Mouse (Mus musculus) lung, embryonic 14.5 days (tissue): ENCODE measurements around the gene Cnot6l. TPM values are rescaled to one million over a fixed set of nuclear protein-coding genes. Genes with fewer than 3 reads are reported as not detected.
A peak's percentile ranks its signal among the peaks of the same experiment; 100 is the strongest.

Source experiments
- ATAC-seq: fragments of 200-750 bp; cut with Nextera tagmentation; 2 replicates; pipeline ENCODE4 v1.8.0; 2017; ENCODE audit warnings: mild to moderate bottlenecking, moderate TSS enrichment, moderate library complexity; ENCODE audit not compliant: insufficient read depth
- DNase-seq: peaks from one replicate; pipeline ENCODE4 v3.0.0-alpha.2; 2015
- H3K27ac ChIP-seq: fragments of 300-500 bp; sonication (generic); 2 replicates; pipeline ENCODE4 v1.5.1; 2014; ENCODE audit warnings: low read depth, mild to moderate bottlenecking, moderate library complexity
- H3K27me3 ChIP-seq: fragments of 300-500 bp; sonication (generic); 2 replicates; pipeline ENCODE4 v1.6.1; 2014; ENCODE audit warnings: low read length, control low read depth; ENCODE audit not compliant: insufficient read depth
- H3K36me3 ChIP-seq: fragments of 300-500 bp; sonication (generic); 2 replicates; pipeline ENCODE4 v1.6.1; 2014; ENCODE audit warnings: control low read depth; ENCODE audit not compliant: insufficient read depth
- H3K4me1 ChIP-seq: fragments of 300-500 bp; sonication (generic); 2 replicates; pipeline ENCODE4 v1.6.1; 2014; ENCODE audit warnings: antibody characterized with exemption, control low read depth; ENCODE audit not compliant: insufficient read depth
- H3K4me2 ChIP-seq: fragments of 300-500 bp; sonication (generic); 2 replicates; pipeline ENCODE4 v1.6.1; 2014; ENCODE audit warnings: mild to moderate bottlenecking
- H3K4me3 ChIP-seq: fragments of 300-500 bp; sonication (generic); 2 replicates; pipeline ENCODE4 v1.5.1; 2014; ENCODE audit warnings: low read depth, low read length
- H3K9ac ChIP-seq: fragments of 300-500 bp; sonication (generic); 2 replicates; pipeline ENCODE4 v1.6.1; 2014
- H3K9me3 ChIP-seq: fragments of 300-500 bp; sonication (generic); 2 replicates; pipeline ENCODE4 v1.6.1; 2016; ENCODE audit warnings: low read depth, low read length, control low read depth
- CTCF ChIP-seq: IDR thresholded peaks from 2 replicates; pipeline ENCODE4 v1.5.1; 2016; ENCODE audit warnings: antibody characterized with exemption, low read depth
- WGBS: fragments of 180-500 bp; shearing (Covaris S2); extraction: QIAGEN DNeasy Blood & Tissue Kit; methylation state at CpG from one replicate; pipeline ENCODE4 v1.1.7; 2014; 5-methylcytosine and 5-hydroxymethylcytosine counted together
- polyA plus RNA-seq: library from polyadenylated mRNA; unstranded; fragments of >200 nt; fragmentation: Nextera tagmentation; extraction: Ambion mirVana; gene quantifications from 2 replicates; pipeline ENCODE4 v1.2.1, GENCODE M21; 2014

The Cnot6l gene
- polyA plus RNA-seq, 1 experiment from 2014 or later = 27.4 TPM

GRCm38 (mm10) chr5:96104644-96105043, 59.3 kb downstream of the Cnot6l start:
- DNase-seq (no peak), ATAC-seq (no peak)
- 90% methylated on average over 1 of the region's 1 CpGs for WGBS
- no peak overlapping the region for H3K27ac ChIP-seq
- H3K9me3 ChIP-seq = no peaks in the 10 kb centered on the region
- no peak overlapping the region for H3K9ac ChIP-seq
- peaks cover 19% of the 10 kb centered on the region for H3K36me3 ChIP-seq
- H3K27me3 ChIP-seq = no peaks in the 10 kb centered on the region
- TF ChIP-seq CTCF = no peak
- no peak overlapping the region for H3K4me3 ChIP-seq
- H3K4me2 ChIP-seq = no peak overlapping the region
- no peaks in the 10 kb centered on the region for H3K4me1 ChIP-seq

- Histone ChIP-seq H3K4me2 (no peak overlapping the region), H3K4me1 (no peaks in the 10 kb centered on the region), H3K27me3 (no peaks in the 10 kb centered on the region), H3K36me3 (peaks cover 2% of the 10 kb centered on the region; the same call in 1 of the 2 replicates), H3K9ac (no peak overlapping the region), H3K9me3 (no peaks in the 10 kb centered on the region), H3K27ac (no peak overlapping the region), H3K4me3 (no peak overlapping the region)
- DNase-seq (peak; percentile 4), ATAC-seq (no peak)
- 76% methylated on average over 2 of the region's 2 CpGs for WGBS
- TF ChIP-seq CTCF = no peak
Observed at GRCm38 (mm10) chr5:96091468-96091867, 72.5 kb downstream of the Cnot6l start.

- H3K27ac ChIP-seq = no peak overlapping the region
- no peaks in the 10 kb centered on the region for H3K9me3 ChIP-seq
- no peak overlapping the region for H3K4me3 ChIP-seq
- peaks cover 13% of the 10 kb centered on the region for H3K36me3 ChIP-seq
- no peaks in the 10 kb centered on the region for H3K4me1 ChIP-seq
- TF ChIP-seq CTCF = no peak
- no peaks in the 10 kb centered on the region for H3K27me3 ChIP-seq
- no peak overlapping the region for H3K9ac ChIP-seq
- ATAC-seq = no peak
- H3K4me2 ChIP-seq = no peak overlapping the region
- no peak for DNase-seq
Observed at GRCm38 (mm10) chr5:96085324-96085723, 78.6 kb downstream of the Cnot6l start.

DNA sequence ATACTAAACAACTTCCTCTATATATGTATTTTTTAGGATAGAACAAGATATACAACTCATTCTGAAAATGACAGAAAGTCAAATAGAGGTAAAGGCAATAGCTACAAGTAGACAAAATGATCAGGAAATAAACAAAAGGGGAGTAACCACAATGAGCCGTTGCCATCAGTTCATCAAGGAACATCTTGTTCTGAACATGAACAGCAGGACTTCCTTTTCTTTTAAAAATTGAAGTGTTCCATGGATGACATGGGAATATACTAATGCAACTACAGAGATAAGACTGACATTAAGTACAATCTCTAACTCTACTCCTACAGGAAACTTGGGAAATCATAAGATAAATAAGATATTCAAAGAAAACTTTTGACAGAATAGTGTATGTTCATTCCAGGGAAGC, 84.9 kb downstream of the Cnot6l start:
- 73% methylated on average over 1 of the region's 1 CpGs for WGBS
- Histone ChIP-seq H3K9me3 (no peaks in the 10 kb centered on the region), H3K4me3 (no peak overlapping the region)

GRCm38 (mm10) chr5:96065591-96065990, 98.4 kb downstream of the Cnot6l start:
- Histone ChIP-seq H3K9ac (no peak overlapping the region), H3K36me3 (no peaks in the 10 kb centered on the region), H3K9me3 (no peaks in the 10 kb centered on the region), H3K4me1 (no peaks in the 10 kb centered on the region), H3K27me3 (no peaks in the 10 kb centered on the region), H3K4me2 (no peak overlapping the region), H3K4me3 (no peak overlapping the region), H3K27ac (no peak overlapping the region)
- TF ChIP-seq CTCF = no peak
- ATAC-seq (no peak), DNase-seq (no peak)

More for the DNA sequence above, 84.9 kb downstream of the Cnot6l start:
- no peak for TF ChIP-seq CTCF
- H3K27me3 ChIP-seq = no peaks in the 10 kb centered on the region
- H3K4me1 ChIP-seq = no peaks in the 10 kb centered on the region
- H3K4me2 ChIP-seq = no peak overlapping the region
- ATAC-seq = no peak
- no peak overlapping the region for H3K27ac ChIP-seq
- no peak overlapping the region for H3K9ac ChIP-seq
- no peak for DNase-seq
- peaks cover 31% of the 10 kb centered on the region for H3K36me3 ChIP-seq

DNA sequence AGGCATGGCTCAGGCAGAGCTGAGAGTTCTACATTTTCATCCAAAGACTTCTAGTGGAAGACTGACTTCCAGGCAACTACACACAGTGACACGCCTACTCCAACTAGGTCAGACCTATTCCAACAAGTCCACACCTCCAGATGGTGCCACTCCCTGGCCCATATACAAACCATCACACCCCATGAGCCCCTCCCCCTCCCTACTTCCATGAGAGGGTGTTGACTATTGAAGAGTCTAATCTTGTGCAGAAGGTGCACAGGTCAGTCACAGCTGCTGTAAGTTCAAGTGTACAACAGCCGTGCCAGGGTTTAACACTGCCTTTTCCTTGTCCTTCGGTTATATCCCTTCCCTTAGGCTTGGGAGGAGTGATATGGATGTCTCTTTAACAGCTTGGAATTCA, 121.5 kb downstream of the Cnot6l start:
- Histone ChIP-seq H3K4me3 (no peak overlapping the region), H3K27ac (no peak overlapping the region), H3K36me3 (no peaks in the 10 kb centered on the region), H3K9ac (no peak overlapping the region), H3K4me2 (no peak overlapping the region), H3K27me3 (no peaks in the 10 kb centered on the region), H3K9me3 (no peaks in the 10 kb centered on the region), H3K4me1 (no peaks in the 10 kb centered on the region)
- WGBS = 59% methylated on average over 3 of the region's 3 CpGs
- DNase-seq = no peak
- peak; percentile 74 for ATAC-seq
- no peak for TF ChIP-seq CTCF

- DNase-seq (peak; percentile 12), ATAC-seq (no peak)
- Histone ChIP-seq H3K9ac (no peak overlapping the region), H3K27me3 (no peaks in the 10 kb centered on the region), H3K4me2 (no peak overlapping the region), H3K36me3 (no peaks in the 10 kb centered on the region), H3K9me3 (no peaks in the 10 kb centered on the region), H3K27ac (no peak overlapping the region), H3K4me1 (no peaks in the 10 kb centered on the region), H3K4me3 (no peak overlapping the region)
- WGBS = 40% methylated on average over 7 of the region's 7 CpGs
- TF ChIP-seq CTCF = no peak
Observed at GRCm38 (mm10) chr5:96041507-96042104, 122.4 kb downstream of the Cnot6l start.
